Comparison of ENCODE assay signal across 21 mouse cellular contexts in genomic region chr5:118610468-118610867, GRCm38 (mm10). TPM values are rescaled to one million over a fixed set of nuclear protein-coding genes. Genes with fewer than 3 reads are reported as not detected.
DNase-seq lines count a peak whose midpoint lies in the region; ATAC-seq and TF ChIP-seq lines count a peak whose summit lies in the region.
"Had no signal": no experiment of that assay in that cellular context is flagged by ENCODE, and none has a peak within 500 bp of the region (broad histone marks: within the 10 kb centered on the region; RNA-seq: fewer than 3 reads in every experiment).

No protein-coding gene starts in this region.

- H3K4me2 ChIP-seq in forebrain, embryonic 13.5 days: no peak overlapping the region
- H3K4me2 ChIP-seq in forebrain, embryonic 11.5 days (ENCODE audit: low read depth, low read length, severe bottlenecking): no peak overlapping the region
- no peak overlapping the region for H3K4me2 ChIP-seq in heart, embryonic 13.5 days
- no peak overlapping the region for H3K4me2 ChIP-seq in heart, embryonic 12.5 days
- H3K4me2 ChIP-seq: forebrain, embryonic 12.5 days; intestine, embryonic 15.5 days had no signal

- no peak for DNase-seq in forebrain, embryonic 11.5 days (ENCODE audit: low spot score)
- DNase-seq in layer of hippocampus, adult 2 months (ENCODE audit: low spot score in 2 of 2): no peak
- DNase-seq in layer of hippocampus, postnatal 25 days (ENCODE audit: extremely low spot score in 1 of 2, low spot score in 1 of 2): no peak
- DNase-seq: adrenal gland, postnatal 10 days; adrenal gland, postnatal 36 days; B cell, adult 2 months; cerebellum, adult 18-20 months; cerebellum, adult 9-10 months; cerebellum, postnatal 14 days; gastrocnemius, postnatal 25 days; kidney, adult 11 months had no signal

- 59% methylated on average over 5 of the region's 5 CpGs for WGBS in forebrain, embryonic 13.5 days
- WGBS in forebrain, embryonic 11.5 days: 70% methylated on average over 5 of the region's 5 CpGs
- 68% methylated on average over 5 of the region's 5 CpGs for WGBS in heart, embryonic 13.5 days
- WGBS in heart, embryonic 12.5 days: 68% methylated on average over 5 of the region's 5 CpGs

- no peaks in the 10 kb centered on the region for H3K27me3 ChIP-seq in forebrain, embryonic 13.5 days
- no peaks in the 10 kb centered on the region for H3K27me3 ChIP-seq in forebrain, embryonic 11.5 days (ENCODE audit: control insufficient read depth, insufficient read depth, low read length)
- H3K27me3 ChIP-seq in heart, embryonic 13.5 days (replicated peaks): no peaks in the 10 kb centered on the region
- no peaks in the 10 kb centered on the region for H3K27me3 ChIP-seq in heart, embryonic 12.5 days (replicated peaks)
- H3K27me3 ChIP-seq: CH12.LX; forebrain, embryonic 12.5 days; intestine, embryonic 15.5 days; Patski had no signal

- H3K4me1 ChIP-seq in forebrain, embryonic 13.5 days: peaks cover 66% of the 10 kb centered on the region
- H3K4me1 ChIP-seq in forebrain, embryonic 11.5 days (replicated peaks; ENCODE audit: control insufficient read depth, insufficient read depth, low read length): peaks cover 9% of the 10 kb centered on the region
- H3K4me1 ChIP-seq in heart, embryonic 13.5 days: peaks cover 68% of the 10 kb centered on the region
- H3K4me1 ChIP-seq in heart, embryonic 12.5 days (replicated peaks): peaks cover 64% of the 10 kb centered on the region

- no peak for ATAC-seq in forebrain, embryonic 13.5 days
- ATAC-seq in forebrain, embryonic 11.5 days (replicated peaks; ENCODE audit: low FRiP score): no peak
- no peak for ATAC-seq in heart, embryonic 13.5 days (ENCODE audit: extremely low read depth, insufficient number of reproducible peaks, low FRiP score, low TSS enrichment)
- no peak for ATAC-seq in heart, embryonic 12.5 days (ENCODE audit: insufficient number of reproducible peaks, low FRiP score)
- ATAC-seq: forebrain, embryonic 16.5 days; hindbrain, embryonic 16.5 days; intestine, embryonic 15.5 days; Patski had no signal

- no peaks in the 10 kb centered on the region for H3K9me3 ChIP-seq in forebrain, embryonic 13.5 days (replicated peaks)
- H3K9me3 ChIP-seq in forebrain, embryonic 11.5 days (ENCODE audit: control insufficient read depth, low read length): no peaks in the 10 kb centered on the region
- H3K9me3 ChIP-seq in heart, embryonic 13.5 days: no peaks in the 10 kb centered on the region
- no peaks in the 10 kb centered on the region for H3K9me3 ChIP-seq in heart, embryonic 12.5 days (replicated peaks)
- H3K9me3 ChIP-seq: forebrain, embryonic 12.5 days; G1E; intestine, embryonic 15.5 days had no signal

- H3K4me3 ChIP-seq in forebrain, embryonic 13.5 days: no peak overlapping the region
- H3K4me3 ChIP-seq in forebrain, embryonic 11.5 days (ENCODE audit: low read depth, low read length): no peak overlapping the region
- no peak overlapping the region for H3K4me3 ChIP-seq in heart, embryonic 13.5 days
- no peak overlapping the region for H3K4me3 ChIP-seq in heart, embryonic 12.5 days
- no peak overlapping the region for H3K4me3 ChIP-seq in layer of hippocampus, adult 2 months
- H3K4me3 ChIP-seq: forebrain, embryonic 12.5 days; intestine, embryonic 15.5 days had no signal

- H3K36me3 ChIP-seq in forebrain, embryonic 13.5 days (ENCODE audit: poor library complexity, severe bottlenecking): no peaks in the 10 kb centered on the region
- H3K36me3 ChIP-seq in forebrain, embryonic 11.5 days (ENCODE audit: control insufficient read depth, insufficient read depth, low read length): no peaks in the 10 kb centered on the region
- H3K36me3 ChIP-seq in heart, embryonic 13.5 days: no peaks in the 10 kb centered on the region
- no peaks in the 10 kb centered on the region for H3K36me3 ChIP-seq in heart, embryonic 12.5 days
- H3K36me3 ChIP-seq: forebrain, embryonic 12.5 days; intestine, embryonic 15.5 days had no signal

- no peak for TF ChIP-seq CTCF in layer of hippocampus, adult 2 months (conservative IDR thresholded peaks at IDR 0.05)

- H3K9ac ChIP-seq in forebrain, embryonic 13.5 days: no peak overlapping the region
- no peak overlapping the region for H3K9ac ChIP-seq in forebrain, embryonic 11.5 days (ENCODE audit: low read length)
- 0 out of 2 replicates have a peak overlapping the region, but pooled peaks have one; percentile 10 for H3K9ac ChIP-seq in heart, embryonic 13.5 days
- no peak overlapping the region for H3K9ac ChIP-seq in heart, embryonic 12.5 days
- H3K9ac ChIP-seq: forebrain, embryonic 12.5 days; intestine, embryonic 15.5 days had no signal

- peak overlapping the region; percentile 6; the same call in 1 of the 2 replicates for H3K27ac ChIP-seq in forebrain, embryonic 13.5 days
- H3K27ac ChIP-seq in forebrain, embryonic 11.5 days (ENCODE audit: low read depth, low read length): no peak overlapping the region
- H3K27ac ChIP-seq in heart, embryonic 13.5 days (replicated peaks): no peak overlapping the region
- no peak overlapping the region for H3K27ac ChIP-seq in heart, embryonic 12.5 days (ENCODE audit: poor library complexity, severe bottlenecking)
- peak overlapping the region; percentile 58; the same call in 1 of the 2 replicates for H3K27ac ChIP-seq in layer of hippocampus, adult 2 months
- H3K27ac ChIP-seq: forebrain, embryonic 12.5 days; intestine, embryonic 15.5 days had no signal

RNA-seq across cellular contexts. Expression of gene Med13l, which starts 50.0 kb away (rescaled TPM):
- 17.8 and 18.6 TPM in 2 replicates for polyA plus RNA-seq in forebrain, embryonic 13.5 days (2015; fragmentation: Nextera tagmentation; extraction: Ambion mirVana)
- 15.1 and 15.5 TPM in 2 replicates for polyA plus RNA-seq in forebrain, embryonic 11.5 days (2014; fragmentation: Nextera tagmentation; extraction: Ambion mirVana)
- polyA plus RNA-seq in heart, embryonic 13.5 days (2015; fragmentation: Nextera tagmentation; extraction: Ambion mirVana): 6.3 and 6.8 TPM in 2 replicates
- 10.0 and 10.8 TPM in 2 replicates for polyA plus RNA-seq in heart, embryonic 12.5 days (2016; fragmentation: Nextera tagmentation; extraction: Ambion mirVana)
- total RNA-seq in layer of hippocampus, adult 2 months (2021): 100 to 1,000 TPM; 121 to 128 TPM
- total RNA-seq in layer of hippocampus, postnatal 25 days (2021): 100 to 1,000 TPM in 1 of 2 experiments, 10 to 100 TPM in 1; 94.0 to 105 TPM

Comparison
In these comparisons a context has a peak if more than half of its experiments do, and no peak if none do; other contexts are left out.
1. H3K27ac ChIP-seq: peak in forebrain, embryonic 13.5 days (single experiment) and layer of hippocampus, adult 2 months (single experiment); none in forebrain, embryonic 11.5 days (single experiment), heart, embryonic 13.5 days (single experiment) and heart, embryonic 12.5 days (single experiment).